Mouse (Mus musculus) hematopoietic multipotent progenitor cell, adult 10-12 weeks (in vitro differentiated cells): Measurements from ENCODE around the gene Olfr1211. TPM values are rescaled to one million over a fixed set of nuclear protein-coding genes. Genes with fewer than 3 reads are reported as not detected.

ENCODE experiments used
- polyA plus RNA-seq: library from polyadenylated mRNA; stranded (reverse); fragments of >175 nt; gene quantifications from 2 replicates; pipeline ENCODE4 v1.2.3, GENCODE M21; 2012; ENCODE audit warnings: low replicate concordance

The Olfr1211 gene
- polyA plus RNA-seq: 0.03 TPM in 1 of 2 replicates, not detected in the other

GRCm38 (mm10) chr2:88938011-88938410 lies at the start of gene Olfr1211:
TSS of gene Olfr1211 (minus strand) at chr2:88938111.

GRCm38 (mm10) chr2:88980181-88980580 lies 42.3 kb upstream of the Olfr1211 start, which contains the start of gene Gm13762:
TSS of gene Gm13762 (minus strand) at chr2:88980281.

GRCm38 (mm10) chr2:88953669-88954068 lies 15.8 kb upstream of the Olfr1211 start, which contains the start of gene Olfr1212:
TSS of gene Olfr1212 (plus strand) at chr2:88953969.

GRCm38 (mm10) chr2:88915057-88915456 lies 22.9 kb downstream of the Olfr1211 start, which contains the start of gene Olfr1209:
TSS of gene Olfr1209 (minus strand) at chr2:88915157.

GRCm38 (mm10) chr2:88902211-88902610 lies 35.7 kb downstream of the Olfr1211 start, which contains the start of gene Olfr1208:
TSS of gene Olfr1208 (minus strand) at chr2:88902311.

Other genes with a start within 250 kb of the Olfr1211 start
- gene Olfr1195, start 248.9 kb downstream of the Olfr1211 start, polyA plus RNA-seq: not detected in 2 replicates
- not detected in 2 replicates for gene Olfr1196, start 233.5 kb downstream of the Olfr1211 start, polyA plus RNA-seq
- gene Olfr1197, start 205.7 kb downstream of the Olfr1211 start, polyA plus RNA-seq: not detected in 2 replicates
- not detected in 2 replicates for gene Olfr1198, start 186.7 kb downstream of the Olfr1211 start, polyA plus RNA-seq
- gene Olfr1199, start 177.6 kb downstream of the Olfr1211 start, polyA plus RNA-seq: not detected in 2 replicates
- gene Olfr1200, start 167.6 kb downstream of the Olfr1211 start, polyA plus RNA-seq: not detected in 2 replicates
- not detected in 2 replicates for gene Olfr1201, start 145.1 kb downstream of the Olfr1211 start, polyA plus RNA-seq
- not detected in 2 replicates for gene Olfr1202, start 123.6 kb downstream of the Olfr1211 start, polyA plus RNA-seq
- not detected in 2 replicates for gene Olfr1205, start 108.4 kb downstream of the Olfr1211 start, polyA plus RNA-seq
- gene Olfr1204, start 88.8 kb downstream of the Olfr1211 start, polyA plus RNA-seq: not detected in 2 replicates
- not detected in 2 replicates for gene Olfr1206, start 74.9 kb downstream of the Olfr1211 start, polyA plus RNA-seq
- not detected in 2 replicates for gene Olfr1208, start 35.8 kb downstream of the Olfr1211 start, polyA plus RNA-seq
- not detected in 2 replicates for gene Olfr1209, start 23.0 kb downstream of the Olfr1211 start, polyA plus RNA-seq
- gene Olfr1212, start 15.9 kb upstream of the Olfr1211 start, polyA plus RNA-seq: not detected in 2 replicates
- not detected in 2 replicates for gene Gm13762, start 42.2 kb upstream of the Olfr1211 start, polyA plus RNA-seq
- gene Olfr1214, start 54.5 kb upstream of the Olfr1211 start, polyA plus RNA-seq: not detected in 2 replicates
- not detected in 2 replicates for gene Olfr1215, start 68.9 kb upstream of the Olfr1211 start, polyA plus RNA-seq
- gene Olfr1216, start 80.2 kb upstream of the Olfr1211 start, polyA plus RNA-seq: not detected in 2 replicates
- not detected in 2 replicates for gene Olfr1217, start 94.0 kb upstream of the Olfr1211 start, polyA plus RNA-seq
- gene Olfr1218, start 123.1 kb upstream of the Olfr1211 start, polyA plus RNA-seq: not detected in 2 replicates
- gene Olfr1219, start 145.4 kb upstream of the Olfr1211 start, polyA plus RNA-seq: not detected in 2 replicates
- not detected in 2 replicates for gene Olfr1220, start 168.7 kb upstream of the Olfr1211 start, polyA plus RNA-seq
- not detected in 2 replicates for gene Olfr1221, start 179.2 kb upstream of the Olfr1211 start, polyA plus RNA-seq
- gene Olfr1222, start 194.9 kb upstream of the Olfr1211 start, polyA plus RNA-seq: not detected in 2 replicates
- gene Olfr1223, start 213.4 kb upstream of the Olfr1211 start, polyA plus RNA-seq: not detected in 2 replicates
- gene Olfr1224-ps1, start 226.0 kb upstream of the Olfr1211 start, polyA plus RNA-seq: not detected in 2 replicates
- gene Olfr1225, start 236.6 kb upstream of the Olfr1211 start, polyA plus RNA-seq: not detected in 2 replicates